Mouse (Mus musculus) ES-E14 (cell line): Measurements from ENCODE around the gene Dhcr24.

Experiments
- MAFK ChIP-seq: IDR thresholded peaks from 2 replicates; pipeline ENCODE4 v1.6.1; 2014; ENCODE audit warnings: mild to moderate bottlenecking, low read depth, low read length, inconsistent platforms; ENCODE audit not compliant: insufficient read depth
- ZC3H11A ChIP-seq: IDR thresholded peaks from 2 replicates; pipeline ENCODE4 v1.6.1; 2012; ENCODE audit warnings: low read depth, mild to moderate bottlenecking, inconsistent platforms, low read length, borderline replicate concordance

DNA sequence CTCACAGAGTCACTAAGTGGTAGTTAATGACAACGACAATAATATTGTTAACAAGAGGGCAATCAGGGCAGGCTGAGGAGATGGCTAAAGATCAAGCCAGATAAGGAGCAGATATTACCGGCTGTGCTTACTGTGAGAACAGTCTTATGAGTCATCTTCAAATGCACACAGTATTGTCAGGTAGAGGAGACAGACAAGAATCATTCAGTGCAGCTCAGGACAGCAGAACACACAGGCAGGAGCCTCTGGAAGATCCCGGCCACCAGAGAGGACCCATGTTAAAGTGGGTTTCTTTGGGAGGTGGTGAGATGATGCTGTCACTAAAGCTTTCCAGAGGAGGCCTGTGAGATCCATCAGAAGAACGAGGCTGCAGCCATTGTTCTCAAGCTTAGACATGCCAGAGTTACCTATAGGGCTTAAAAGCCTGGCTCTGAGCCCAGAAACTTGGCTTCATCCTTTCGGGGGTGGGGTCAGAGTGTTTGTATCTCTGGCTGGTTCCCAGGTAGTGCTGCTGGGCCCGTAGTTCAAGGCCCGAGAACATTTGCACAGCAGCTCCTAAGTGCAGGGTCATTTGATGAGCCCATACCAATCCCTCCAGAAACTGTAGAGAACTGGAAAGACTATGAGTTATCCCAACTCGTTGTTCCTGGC is 10.2 kb upstream of the Dhcr24 start:
- TF ChIP-seq ZC3H11A (no peak), MAFK (no peak)
